Mouse (Mus musculus): ENCODE measurements around the gene Gm5269. TPM values are rescaled to one million over a fixed set of nuclear protein-coding genes. Genes with fewer than 3 reads are reported as not detected.

The Gm5269 gene
- not detected for polyA plus RNA-seq (2017; shearing (Covaris generic))

GRCm38 (mm10) chr1:45890173-45890572 is at the start of gene Gm5269:
TSS of gene Gm5269 (minus strand) at chr1:45890273.

GRCm38 (mm10) chr1:45926393-45926763 is 36.3 kb upstream of the Gm5269 start, which contains the start of gene Slc40a1:
TSS of gene Slc40a1 (minus strand) at chr1:45926523.

Other genes with a start within 250 kb of the Gm5269 start
- gene Wdr75, start 95.1 kb downstream of the Gm5269 start, polyA plus RNA-seq (2017; shearing (Covaris generic)), result 10 to 100 TPM; 50.4 to 56.7 TPM
- gene Slc40a1, start 36.2 kb upstream of the Gm5269 start, polyA plus RNA-seq (2017; shearing (Covaris generic)), result 10 to 100 TPM in 1 of 2 experiments, under 1 TPM in 1; 0.65 to 36.3 TPM
- gene Dnah7b, start 176.0 kb upstream of the Gm5269 start, polyA plus RNA-seq (2017; shearing (Covaris generic)), result 1 to 10 TPM; 6.1 to 7.7 TPM